Mouse (Mus musculus) ES-E14 (cell line): ENCODE results near the gene Fry. TPM values are rescaled to one million over a fixed set of nuclear protein-coding genes. Genes with fewer than 3 reads are reported as not detected.

Experiments
- DNase-seq: peaks from one replicate; pipeline ENCODE4 v3.0.0-alpha.2; 2013; ENCODE audit warnings: low read depth, low spot score
- H3K27ac ChIP-seq: 2 replicates; pipeline ENCODE4 v1.5.1; 2012; ENCODE audit warnings: low read depth, mild to moderate bottlenecking, low read length, moderate library complexity, mixed read lengths; ENCODE audit not compliant: poor library complexity, insufficient read depth, severe bottlenecking
- H3K36me3 ChIP-seq: 2 replicates; pipeline ENCODE4 v1.6.1; 2012; ENCODE audit warnings: mild to moderate bottlenecking, low read length, moderate library complexity, mixed read lengths; ENCODE audit not compliant: control insufficient read depth, poor library complexity, insufficient read depth, severe bottlenecking
- H3K4me1 ChIP-seq, 2 experiments: fragments of 150-350 bp in 1 of 2; sonication (generic) in 1 of 2; 2 replicates each; pipeline ENCODE4 v1.6.1; 2012; ENCODE audit warnings: low read length in 2 of 2, mild to moderate bottlenecking in 1 of 2, mixed read lengths in 1 of 2; ENCODE audit not compliant: control insufficient read depth in 2 of 2, insufficient read depth in 2 of 2, poor library complexity in 1 of 2
- H3K4me3 ChIP-seq, 2 experiments: fragments of 150-350 bp in 1 of 2; sonication (generic) in 1 of 2; 2 replicates each; pipeline ENCODE4 v1.5.1; 2012; ENCODE audit warnings: low read length in 2 of 2, low read depth in 1 of 2, mild to moderate bottlenecking in 1 of 2, mixed read lengths in 1 of 2; ENCODE audit not compliant: insufficient read depth in 1 of 2, poor library complexity in 1 of 2, severe bottlenecking in 1 of 2
- H3K9ac ChIP-seq: 2 replicates; pipeline ENCODE4 v1.6.1; 2012; ENCODE audit warnings: low read depth, mild to moderate bottlenecking, low read length, mixed read lengths; ENCODE audit not compliant: poor library complexity, insufficient read depth, severe bottlenecking
- H3K9me3 ChIP-seq: fragments of 150-350 bp; sonication (generic); 2 replicates; pipeline ENCODE4 v1.6.1; 2012; ENCODE audit warnings: low read depth, mild to moderate bottlenecking, low read length; ENCODE audit not compliant: control insufficient read depth, insufficient read depth
- CHD2 ChIP-seq: IDR thresholded peaks from 2 replicates; pipeline ENCODE4 v1.6.1; 2014; ENCODE audit warnings: mild to moderate bottlenecking, low read depth, low read length, inconsistent platforms
- HCFC1 ChIP-seq: IDR thresholded peaks from 2 replicates; pipeline ENCODE4 v1.6.1; 2012; ENCODE audit warnings: low read length, inconsistent platforms, borderline replicate concordance; ENCODE audit not compliant: insufficient read depth
- MAFK ChIP-seq: IDR thresholded peaks from 2 replicates; pipeline ENCODE4 v1.6.1; 2014; ENCODE audit warnings: mild to moderate bottlenecking, low read depth, low read length, inconsistent platforms; ENCODE audit not compliant: insufficient read depth
- ZC3H11A ChIP-seq: IDR thresholded peaks from 2 replicates; pipeline ENCODE4 v1.6.1; 2012; ENCODE audit warnings: low read depth, mild to moderate bottlenecking, inconsistent platforms, low read length, borderline replicate concordance
- ZNF384 ChIP-seq: IDR thresholded peaks from 2 replicates; pipeline ENCODE4 v1.6.1; 2012; ENCODE audit warnings: low read depth, low read length, inconsistent platforms
- in situ Hi-C, 2 experiments: fragments of 600-800 bp; cut with MboI; formaldehyde crosslinking; loops; one replicate each; pipeline ENCODE4 v1.15.1; 2025; ENCODE audit warnings: low sequenced_read_pairs in 2 of 2, inconsistent platforms in 1 of 2; ENCODE audit not compliant: unreplicated experiment in 2 of 2
- total RNA-seq: library from RNA; depleted of rRNA; stranded (reverse); fragments of 300-350 nt; gene quantifications from 2 replicates; pipeline ENCODE4 v1.2.3, GENCODE M21; 2012

Fry gene
- total RNA-seq, 1 experiment, result 8.4 TPM

- H3K9me3 ChIP-seq, result no peaks in the 10 kb centered on the region
- no peak for DNase-seq
- 0 out of 4 replicates have a peak, but pooled peaks cover 0 to 2% of the 10 kb centered on the region in 2 experiments for H3K4me1 ChIP-seq
- in situ Hi-C loops, result no loop called here
- H3K27ac ChIP-seq, result no peak overlapping the region
- no peaks in the 10 kb centered on the region for H3K36me3 ChIP-seq
- no peak overlapping the region for H3K4me3 ChIP-seq
- no peak overlapping the region for H3K9ac ChIP-seq
- TF ChIP-seq HCFC1, result no peak
- TF ChIP-seq ZC3H11A, result no peak
- TF ChIP-seq ZNF384, result no peak
- TF ChIP-seq MAFK, result no peak
- TF ChIP-seq CHD2, result no peak
Measured at GRCm38 (mm10) chr5:150351191-150351590, 232.7 kb downstream of the Fry start.

- H3K27ac ChIP-seq, result no peak overlapping the region
- TF ChIP-seq MAFK (no peak), ZNF384 (no peak), ZC3H11A (no peak), CHD2 (no peak), HCFC1 (no peak)
- in situ Hi-C loops, result no loop called here
- no peak for DNase-seq
- no peak overlapping the region for H3K4me3 ChIP-seq
- H3K9ac ChIP-seq, result no peak overlapping the region
- no peaks in the 10 kb centered on the region for H3K9me3 ChIP-seq
- H3K36me3 ChIP-seq, result no peaks in the 10 kb centered on the region
- H3K4me1 ChIP-seq, result no peaks in the 10 kb centered on the region
Measured at GRCm38 (mm10) chr5:150358671-150359070, 240.2 kb downstream of the Fry start.

GRCm38 (mm10) chr5:150362241-150362640 lies 243.8 kb downstream of the Fry start:
- Histone ChIP-seq H3K36me3 (no peaks in the 10 kb centered on the region), H3K9ac (no peak overlapping the region), H3K27ac (no peak overlapping the region), H3K4me1 (no peaks in the 10 kb centered on the region), H3K9me3 (no peaks in the 10 kb centered on the region), H3K4me3 (no peak overlapping the region)
- in situ Hi-C loops, result no loop called here
- DNase-seq, result no peak
- TF ChIP-seq MAFK, result no peak
- TF ChIP-seq CHD2, result no peak
- no peak for TF ChIP-seq ZNF384
- TF ChIP-seq HCFC1, result no peak
- no peak for TF ChIP-seq ZC3H11A

GRCm38 (mm10) chr5:150364621-150365020 lies 246.2 kb downstream of the Fry start:
- H3K36me3 ChIP-seq, result no peaks in the 10 kb centered on the region
- no peak overlapping the region for H3K4me3 ChIP-seq
- in situ Hi-C loops, result no loop called here
- H3K27ac ChIP-seq, result no peak overlapping the region
- no peaks in the 10 kb centered on the region for H3K4me1 ChIP-seq
- H3K9ac ChIP-seq, result no peak overlapping the region
- TF ChIP-seq MAFK (no peak), HCFC1 (no peak), ZC3H11A (no peak), CHD2 (no peak), ZNF384 (no peak)
- H3K9me3 ChIP-seq, result no peaks in the 10 kb centered on the region
- no peak for DNase-seq

GRCm38 (mm10) chr5:150367027-150367426 lies 248.6 kb downstream of the Fry start:
- peak; percentile 36 for DNase-seq

More at GRCm38 (mm10) chr5:150367027-150367426, 248.6 kb downstream of the Fry start:
- Histone ChIP-seq H3K9me3 (no peaks in the 10 kb centered on the region), H3K4me3 (0 out of 4 replicates have a peak overlapping the region, but pooled peaks of 1 of the 2 experiments have one; percentile 33), H3K9ac (no peak overlapping the region), H3K4me1 (no peaks in the 10 kb centered on the region), H3K36me3 (no peaks in the 10 kb centered on the region), H3K27ac (no peak overlapping the region)
- TF ChIP-seq HCFC1, result no peak
- no peak for TF ChIP-seq CHD2
- TF ChIP-seq MAFK, result no peak
- no peak for TF ChIP-seq ZNF384
- no peak for TF ChIP-seq ZC3H11A
- in situ Hi-C loops, result no loop called here
